Mouse (Mus musculus) CD4-positive, CD25-positive, alpha-beta regulatory T cell, adult 4 months (primary cell): Measurements from ENCODE around the gene Zfp383. TPM values are rescaled to one million over a fixed set of nuclear protein-coding genes. Genes with fewer than 3 reads are reported as not detected.
"Not testable (repeated sequence)": the region's sequence is repeated elsewhere in the genome, so short reads cannot be mapped to it uniquely, and the experiment has no call there.

Experiments used
- ATAC-seq: one replicate; pipeline ENCODE4 v1.8.0; 2017
- polyA plus RNA-seq, 2 experiments: library from polyadenylated mRNA; unstranded; fragments of 100-300 nt; shearing (Covaris generic); gene quantifications; one replicate each; pipeline ENCODE4 v1.2.1; 2017

Zfp383 gene
- polyA plus RNA-seq, result under 1 TPM; 0.98 to 0.99 TPM

DNA sequence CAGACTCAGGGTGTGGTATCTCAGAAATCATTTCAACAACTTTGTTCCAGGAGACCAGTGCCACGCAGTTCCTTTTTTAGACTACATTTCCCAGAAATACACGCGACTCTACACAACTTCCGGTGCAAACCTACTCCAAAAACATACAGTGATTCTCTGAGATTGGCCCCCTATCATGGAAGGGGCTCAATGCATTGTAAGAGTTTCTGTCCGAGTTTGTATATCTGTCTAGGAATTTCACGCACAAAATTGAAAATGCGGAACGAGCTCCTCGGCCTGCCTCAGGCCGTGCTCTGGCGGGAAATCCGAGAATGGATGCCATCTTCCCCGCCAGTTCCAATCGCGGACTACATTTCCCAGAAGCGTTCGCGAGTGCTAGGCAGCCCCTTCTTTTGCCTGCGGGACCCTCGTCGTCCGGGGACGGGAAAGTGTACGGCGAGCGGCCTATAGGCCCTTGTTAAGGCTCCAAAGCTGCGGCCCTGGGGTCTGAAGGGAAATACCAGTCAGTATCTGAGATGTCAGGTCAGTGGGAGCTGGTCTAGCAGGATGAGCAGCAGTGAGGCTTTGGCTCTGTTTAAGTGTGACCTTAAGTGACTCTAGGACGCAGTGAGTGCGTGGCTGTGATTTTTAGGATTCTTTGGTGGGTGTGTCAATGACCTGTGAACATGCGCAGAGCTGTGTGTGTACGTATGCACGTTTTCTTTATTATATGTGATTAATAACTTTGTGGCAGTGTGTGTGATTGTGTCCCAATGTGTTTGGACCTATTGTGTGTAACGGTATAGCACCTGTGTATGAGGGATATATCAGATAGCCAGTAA lies at the start of gene Zfp383:
Zfp383 (plus strand) TSS at position 94 of the 821 bp plus-strand sequence.
- peak; percentile 72 for ATAC-seq

DNA sequence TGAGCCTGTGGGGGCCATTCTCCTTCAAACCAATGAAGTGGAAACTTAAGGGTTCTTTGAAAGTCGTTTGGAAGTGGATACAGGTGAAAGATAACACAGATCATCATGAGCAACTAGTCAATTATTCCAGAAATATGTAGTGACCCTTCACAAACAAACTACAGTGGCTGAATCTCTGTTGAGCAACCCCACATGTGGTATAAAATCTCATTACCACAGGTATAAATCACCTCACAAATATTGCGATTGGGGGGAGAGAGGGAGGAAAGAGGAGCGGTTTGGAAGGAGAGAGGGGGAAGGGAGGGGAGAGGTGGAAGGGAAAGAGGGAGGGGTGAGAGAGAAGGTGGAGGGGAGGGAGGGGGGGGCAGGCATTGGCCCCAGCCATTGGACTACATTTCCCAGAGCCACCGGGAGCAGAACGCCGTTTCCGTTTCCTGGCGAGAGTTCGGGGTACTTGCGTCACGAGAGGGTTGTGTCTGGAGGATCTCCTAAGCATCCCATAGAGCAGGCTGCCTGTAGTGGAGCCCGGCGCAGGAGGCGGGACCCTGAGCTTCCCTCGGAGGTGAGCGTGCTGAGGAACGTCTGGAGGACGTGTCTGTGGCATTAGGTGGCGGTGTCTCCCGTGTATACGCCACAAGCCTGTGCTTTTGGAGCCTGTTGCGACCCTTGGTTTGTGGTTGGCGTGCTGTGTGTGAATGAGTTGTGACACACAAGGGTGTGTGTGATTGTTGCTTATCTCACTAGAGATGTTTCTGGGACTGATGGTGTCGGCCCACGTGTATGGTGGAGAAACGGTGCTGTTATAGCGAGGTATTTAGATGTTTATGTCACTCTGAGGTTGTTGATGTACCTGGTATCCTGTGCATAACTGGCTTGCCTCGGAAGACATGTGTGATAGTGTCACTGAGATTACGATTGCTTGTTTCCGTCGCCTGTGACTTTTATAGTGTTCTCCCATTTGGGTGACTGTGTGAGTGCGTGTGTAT lies 48.2 kb upstream of the Zfp383 start, which contains the start of gene Zfp420:
Zfp420 (plus strand) TSS at position 448 of the 986 bp plus-strand sequence.
- ATAC-seq, result peak; percentile 98

DNA sequence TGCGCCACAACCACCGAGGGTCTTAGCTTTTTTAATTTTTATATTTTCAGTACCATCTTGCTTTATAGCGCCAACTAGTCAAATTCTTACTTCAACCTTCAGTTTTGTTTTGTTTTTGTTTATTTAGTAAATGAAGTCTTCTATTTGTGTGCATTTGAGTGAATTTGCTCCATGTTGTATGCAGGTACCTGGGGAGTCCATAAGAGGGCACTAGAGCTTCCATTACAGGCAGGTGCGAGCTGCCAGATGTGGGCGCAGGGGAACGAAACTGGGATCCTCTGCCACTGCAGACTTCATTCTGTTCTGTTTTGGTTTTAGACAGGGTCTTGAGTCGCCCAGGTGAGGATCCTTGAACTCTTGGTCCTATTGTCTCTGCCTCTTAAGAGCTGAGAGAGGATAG lies 46.4 kb upstream of the Zfp383 start:
- no peak for ATAC-seq

DNA sequence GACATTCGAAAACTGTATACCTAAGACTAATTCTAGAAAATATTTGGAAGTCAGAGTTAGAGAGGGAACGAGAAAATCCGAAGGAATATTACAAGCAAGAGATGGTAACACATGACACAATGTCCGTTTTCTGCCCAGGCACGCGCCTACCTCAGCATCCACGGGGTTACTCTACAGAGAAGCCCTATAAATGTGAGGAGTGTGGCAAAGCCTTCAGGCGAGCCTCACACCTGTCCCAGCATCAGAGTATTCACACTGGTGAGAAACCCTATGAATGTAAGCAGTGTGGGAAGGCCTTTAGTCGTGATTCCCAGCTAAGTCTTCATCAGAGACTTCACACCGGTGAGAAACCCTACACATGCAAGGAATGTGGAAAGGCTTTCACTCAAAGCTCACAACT lies 33.8 kb upstream of the Zfp383 start:
- no peak for ATAC-seq

DNA sequence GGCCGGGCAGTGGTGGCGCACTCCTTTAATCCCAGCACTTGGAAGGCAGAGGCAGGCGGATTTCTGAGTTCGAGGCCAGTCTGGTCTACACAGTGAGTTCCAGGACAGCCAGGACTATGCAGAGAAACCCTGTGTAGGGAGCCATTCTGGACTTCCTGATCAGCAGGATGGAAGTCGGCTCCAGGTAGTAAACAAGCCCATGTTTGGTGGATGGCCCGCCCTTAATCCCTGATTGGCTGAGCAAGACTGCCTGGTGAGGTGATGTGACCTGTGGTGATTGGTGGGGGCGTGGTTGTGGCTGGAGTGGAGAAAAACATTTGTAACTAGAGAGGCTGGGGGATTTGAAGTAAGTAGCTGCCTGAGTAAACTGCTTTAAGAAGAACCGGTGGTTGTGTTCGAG lies 30.5 kb upstream of the Zfp383 start:
- ATAC-seq, result not testable (repeated sequence)

DNA sequence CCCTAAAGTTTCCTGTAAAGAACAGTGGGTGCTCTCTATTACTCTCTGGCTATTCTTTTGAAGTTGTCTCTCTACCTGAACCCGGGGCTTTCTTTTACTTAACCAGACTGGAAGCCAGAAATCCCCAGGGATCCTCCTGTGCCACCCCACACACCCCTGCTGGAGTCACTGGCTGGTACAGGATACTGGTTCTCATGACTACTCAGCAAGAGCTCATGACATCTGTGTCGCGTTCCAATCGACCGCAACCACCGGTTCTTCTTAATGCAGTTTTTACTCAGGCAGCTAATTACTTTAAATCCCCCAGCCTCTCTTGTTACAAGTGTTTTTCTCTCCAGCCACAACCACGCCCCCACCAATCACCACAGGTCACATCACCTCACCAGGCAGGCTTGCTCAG lies 28.0 kb upstream of the Zfp383 start:
- ATAC-seq, result no peak

DNA sequence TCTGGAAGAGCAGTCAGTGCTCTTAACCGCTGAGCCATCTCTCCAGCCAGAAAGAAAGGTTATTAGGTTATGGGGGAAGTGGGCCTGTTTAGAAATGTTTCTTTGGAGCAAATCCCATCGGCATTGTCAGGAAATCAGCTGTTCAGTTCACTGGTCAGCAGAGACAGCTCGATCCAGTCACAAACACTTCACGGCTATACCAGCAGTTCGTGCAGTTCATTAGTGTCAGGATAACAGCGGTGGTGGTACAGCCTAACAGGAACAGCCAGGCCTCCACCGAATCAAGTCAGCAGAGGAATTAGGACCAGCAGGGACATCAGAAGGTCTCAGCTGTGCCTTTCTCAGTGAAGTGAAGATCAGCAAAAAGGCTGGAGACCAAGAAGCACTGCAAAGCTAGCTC lies 27.1 kb upstream of the Zfp383 start:
- no peak for ATAC-seq

DNA sequence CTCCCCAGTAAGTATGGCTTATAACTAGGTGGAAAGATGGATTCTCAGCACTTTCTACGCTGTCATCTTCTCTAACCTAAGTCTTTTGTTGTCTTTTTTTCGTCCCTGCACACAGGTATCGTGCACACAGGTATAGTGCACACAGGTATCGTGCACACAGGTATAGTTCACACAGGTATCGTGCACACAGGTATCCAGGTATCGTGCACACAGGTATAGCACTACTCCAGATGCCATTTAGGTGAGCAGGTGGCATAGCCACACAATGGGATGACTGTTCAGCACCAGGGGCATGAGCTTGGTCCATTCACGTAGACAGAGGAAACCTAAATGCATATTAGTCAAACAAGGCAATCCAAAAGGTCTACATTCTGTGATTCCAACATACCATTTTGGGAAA lies 17.5 kb upstream of the Zfp383 start:
- no peak for ATAC-seq

DNA sequence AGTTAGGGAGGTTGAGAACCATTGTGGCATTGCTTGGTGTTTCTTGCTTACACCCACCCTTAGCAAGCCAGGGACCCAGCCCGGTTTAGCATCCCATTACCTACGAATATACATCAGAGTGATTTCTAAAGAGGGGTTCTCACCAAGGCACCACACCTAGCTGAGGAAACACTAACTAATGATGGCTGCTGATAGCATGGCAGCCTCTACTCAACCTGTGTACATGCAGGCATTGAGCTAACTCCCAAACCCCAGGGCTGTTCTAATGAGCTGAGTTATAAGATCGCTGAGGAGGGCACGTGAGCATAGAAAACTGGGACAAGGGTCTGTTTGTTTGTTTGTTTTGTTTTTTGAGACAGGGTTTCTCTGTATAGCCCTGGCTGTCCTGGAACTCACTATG lies 15.3 kb upstream of the Zfp383 start:
- ATAC-seq, result no peak

DNA sequence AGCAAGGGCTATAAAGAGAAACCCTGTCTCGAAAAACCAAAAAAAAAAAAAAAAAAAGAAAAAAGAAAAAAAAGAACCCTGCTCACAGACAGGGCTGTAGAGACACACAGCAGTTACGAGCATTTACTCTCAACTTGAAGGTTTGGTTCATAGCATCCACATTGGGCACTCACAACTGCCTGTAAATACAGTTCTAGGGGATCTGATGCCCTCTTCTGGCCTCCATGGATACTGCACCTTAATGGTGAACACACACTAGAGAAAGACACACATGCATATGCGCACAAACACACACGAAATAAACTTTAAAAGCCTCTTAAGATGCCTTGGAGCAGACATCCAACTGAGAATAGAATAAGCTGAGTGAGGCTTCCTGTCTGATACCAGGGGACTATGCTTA lies 9.7 kb upstream of the Zfp383 start:
- no peak for ATAC-seq

DNA sequence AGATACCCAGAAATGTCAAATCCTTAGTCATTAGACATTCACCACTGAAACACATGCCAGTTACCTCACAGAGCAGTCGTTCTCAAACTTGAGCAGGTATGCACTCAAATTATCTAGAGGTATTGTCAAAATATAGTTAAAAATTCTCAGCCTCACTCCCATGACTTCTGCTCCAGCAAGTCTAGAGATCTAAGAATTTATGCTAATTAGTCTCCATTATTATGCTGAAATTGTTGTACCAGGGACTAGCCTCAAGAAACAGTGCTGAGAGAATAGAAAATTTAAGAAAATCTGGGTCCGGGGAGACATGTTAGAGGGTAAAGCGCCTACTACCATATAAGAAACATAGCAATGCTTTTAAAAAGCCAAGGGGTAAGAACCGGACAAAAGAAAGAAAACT lies 3.9 kb upstream of the Zfp383 start:
- ATAC-seq, result no peak

DNA sequence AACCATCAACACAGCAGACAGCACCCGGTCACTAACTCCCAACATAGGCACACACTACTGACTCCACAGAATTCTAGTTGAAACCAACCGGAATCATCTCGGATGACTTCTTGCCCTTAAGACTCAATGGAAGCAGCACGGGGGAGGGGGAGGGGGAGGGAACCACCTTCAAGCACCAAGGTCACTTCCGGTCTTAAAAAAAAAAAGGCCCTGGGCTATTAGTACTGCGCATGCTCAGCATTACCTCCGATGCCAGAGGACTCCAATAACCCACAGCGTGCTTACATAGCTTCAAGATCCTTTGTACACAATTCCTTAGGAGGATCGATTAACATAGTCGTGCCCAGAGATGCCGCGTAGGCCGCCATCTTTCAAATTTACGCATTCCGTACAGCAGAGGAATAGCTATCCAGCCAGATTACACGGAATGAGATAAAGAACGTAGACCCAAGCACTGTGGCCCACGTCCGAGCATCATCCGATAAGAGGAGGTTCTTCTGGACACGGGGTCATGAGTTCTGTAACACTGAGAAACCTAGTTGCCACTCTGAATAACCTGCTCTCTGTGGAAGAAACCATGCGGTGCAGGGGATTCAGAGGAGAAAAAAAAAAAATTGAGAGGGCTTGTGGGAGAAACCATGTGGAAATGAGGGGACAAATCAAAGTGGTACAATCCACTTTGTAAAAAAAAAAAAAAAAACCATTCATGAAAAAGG lies 1.9 kb upstream of the Zfp383 start, which contains the start of gene Zfp27:
Zfp27 (minus strand) TSS at position 607 of the 716 bp plus-strand sequence.
- ATAC-seq, result peak; percentile 69

DNA sequence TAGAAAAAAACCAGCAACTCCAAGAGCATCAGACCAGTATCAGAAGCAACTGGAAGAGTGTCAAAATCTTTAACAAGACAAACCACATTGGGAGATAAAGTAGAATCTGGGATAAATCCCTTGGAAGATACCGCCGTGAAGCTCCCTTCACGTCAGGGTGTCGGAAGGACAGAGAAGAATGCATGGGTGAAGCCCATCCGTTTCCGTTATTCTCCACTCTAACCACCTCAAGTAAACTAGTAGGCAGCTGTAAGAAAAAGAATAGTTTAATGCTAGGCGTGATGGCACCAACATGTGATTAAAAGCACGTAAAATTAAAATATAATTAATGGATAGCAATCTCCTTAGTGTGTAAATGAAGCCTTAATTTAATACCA lies 1.4 kb upstream of the Zfp383 start:
- no peak for ATAC-seq

DNA sequence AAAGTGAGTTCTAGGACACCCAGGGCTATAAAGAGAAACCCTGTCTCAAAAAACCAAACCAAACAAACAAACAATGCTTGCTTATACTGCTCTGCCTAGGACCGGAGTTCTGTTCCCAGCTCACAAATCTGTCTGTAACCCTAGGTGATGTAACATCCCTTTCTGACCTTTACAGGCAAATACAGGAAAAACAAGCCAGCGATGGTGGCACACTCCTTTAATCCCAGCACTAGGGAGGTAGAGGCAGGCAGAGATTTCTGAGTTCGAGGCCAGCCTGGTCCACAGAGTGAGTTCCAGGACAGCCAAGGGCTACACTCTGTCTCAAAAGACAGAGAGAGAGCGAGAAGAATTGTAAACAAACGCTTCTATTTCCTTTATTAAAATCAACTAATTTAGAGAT lies 817 bp upstream of the Zfp383 start:
- no peak for ATAC-seq

DNA sequence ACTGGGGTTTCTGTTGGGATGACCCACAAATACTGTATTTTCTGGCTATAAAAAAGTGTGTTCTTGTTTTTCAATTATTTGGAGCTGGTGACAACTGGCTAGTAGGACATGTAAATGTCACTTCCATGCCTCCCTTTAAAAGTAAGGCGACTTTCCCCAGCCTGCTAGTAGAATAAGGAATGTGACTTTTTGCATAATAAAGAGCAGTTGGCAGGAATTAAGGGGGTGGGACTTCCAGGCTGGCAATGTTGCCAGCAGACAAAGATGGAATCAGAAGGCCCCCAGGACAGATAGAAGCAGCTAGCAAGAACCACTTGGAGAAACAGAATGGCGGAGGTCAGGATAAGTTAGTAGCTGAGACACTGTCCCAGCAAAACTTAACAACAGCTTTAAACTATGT lies 2.2 kb downstream of the Zfp383 start:
- ATAC-seq, result no peak

DNA sequence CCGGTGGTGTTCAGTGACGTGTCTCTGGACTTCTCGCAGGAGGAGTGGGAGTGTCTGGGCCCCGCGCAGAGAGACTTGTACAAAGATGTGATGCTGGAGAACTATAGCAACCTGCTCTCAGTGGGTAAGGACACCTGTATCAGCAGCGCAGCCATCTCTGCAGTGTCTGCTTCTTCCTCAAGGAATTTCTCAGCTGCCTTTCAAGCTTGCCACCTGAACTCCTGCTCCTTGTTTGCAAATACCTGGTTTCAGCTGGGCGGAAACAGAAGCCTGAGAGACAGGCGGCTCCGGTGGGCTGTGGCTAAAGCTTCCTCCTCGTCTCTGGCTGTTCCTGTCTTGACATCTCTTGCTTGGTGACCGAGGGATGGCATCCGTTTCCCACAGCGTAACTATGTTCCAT lies 4.1 kb downstream of the Zfp383 start:
- ATAC-seq, result no peak

DNA sequence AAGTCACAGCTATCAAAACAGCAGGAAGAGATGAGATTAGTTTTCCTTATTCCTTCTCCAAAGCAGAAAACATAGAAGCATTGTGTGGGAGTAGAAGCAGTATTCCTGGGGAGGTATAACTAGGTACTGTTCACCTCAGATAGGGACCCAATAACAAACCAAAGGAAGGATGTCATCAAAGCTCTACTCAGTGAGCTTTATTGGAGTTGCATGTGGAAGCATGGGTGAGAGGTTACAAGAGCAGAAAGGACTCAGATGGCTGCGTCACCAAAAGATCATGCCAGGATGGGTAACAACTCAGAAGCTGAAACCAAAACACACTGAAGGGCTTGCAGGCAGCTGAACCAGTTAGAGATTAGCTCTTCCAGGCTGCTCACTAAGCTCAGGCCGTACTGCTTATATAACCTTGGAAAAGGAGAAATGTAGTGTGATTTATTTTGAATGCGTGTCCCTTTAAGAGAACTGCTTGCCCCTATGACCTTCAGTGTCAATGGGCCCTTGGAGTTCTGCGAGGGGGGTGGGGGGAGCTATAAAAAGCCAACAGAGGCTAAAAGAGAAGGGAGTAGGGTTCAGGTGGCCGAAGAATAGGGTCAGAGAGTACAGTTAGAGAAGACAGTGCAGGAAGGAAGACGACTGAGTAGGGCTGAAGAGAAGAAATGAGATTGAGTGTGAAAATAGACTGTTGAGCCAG lies 9.5 kb downstream of the Zfp383 start:
- ATAC-seq, result no peak

DNA sequence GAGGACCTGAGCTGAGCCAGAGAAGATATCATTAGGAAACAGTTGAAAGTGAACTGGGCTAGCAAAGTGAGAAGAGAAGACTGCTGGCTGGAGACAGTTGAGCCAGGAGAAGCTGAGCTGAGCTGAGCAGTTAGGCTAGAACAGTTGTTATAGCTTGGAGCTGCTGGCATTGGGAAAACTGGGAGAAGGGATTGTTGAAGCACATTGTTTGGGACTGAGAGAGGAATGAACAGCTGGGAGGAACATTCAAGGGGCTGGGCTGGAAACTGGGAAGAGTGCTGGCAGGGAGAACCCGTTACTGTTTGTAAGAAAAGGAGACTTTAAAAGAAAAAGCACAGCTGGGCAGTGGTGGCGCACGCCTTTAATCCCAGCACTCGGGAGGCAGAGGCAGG lies 10.0 kb downstream of the Zfp383 start:
- no peak for ATAC-seq

DNA sequence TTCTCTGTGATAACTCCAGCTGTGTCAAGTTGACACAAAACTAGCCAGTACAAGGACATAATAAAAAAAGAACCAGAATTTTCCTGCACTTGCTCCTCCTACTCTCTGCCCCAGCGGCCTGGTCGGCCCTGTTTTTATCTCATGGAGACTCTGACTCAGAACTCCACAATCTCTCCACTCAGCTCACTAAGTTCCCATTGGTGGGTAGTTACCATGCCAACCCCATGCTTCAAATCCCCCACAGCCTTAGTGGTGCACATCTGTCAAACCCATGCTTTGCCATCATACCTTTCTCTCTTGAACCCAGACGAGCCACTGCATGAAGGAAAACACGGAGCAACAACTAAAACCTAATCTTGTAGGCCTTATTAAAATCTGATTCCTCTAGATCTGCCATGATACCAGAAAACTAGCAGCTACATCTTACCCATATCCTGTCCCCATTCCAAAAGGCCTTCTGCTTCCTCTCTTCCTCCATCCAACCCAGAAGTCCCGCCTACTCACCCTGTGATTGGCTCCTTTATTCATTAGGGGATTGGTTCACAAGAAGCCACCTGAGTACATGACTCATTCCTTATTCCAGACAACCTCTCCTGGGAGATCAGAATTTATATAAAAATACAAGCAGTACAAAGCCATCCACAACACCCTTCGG lies 13.5 kb downstream of the Zfp383 start:
- ATAC-seq, result no peak

DNA sequence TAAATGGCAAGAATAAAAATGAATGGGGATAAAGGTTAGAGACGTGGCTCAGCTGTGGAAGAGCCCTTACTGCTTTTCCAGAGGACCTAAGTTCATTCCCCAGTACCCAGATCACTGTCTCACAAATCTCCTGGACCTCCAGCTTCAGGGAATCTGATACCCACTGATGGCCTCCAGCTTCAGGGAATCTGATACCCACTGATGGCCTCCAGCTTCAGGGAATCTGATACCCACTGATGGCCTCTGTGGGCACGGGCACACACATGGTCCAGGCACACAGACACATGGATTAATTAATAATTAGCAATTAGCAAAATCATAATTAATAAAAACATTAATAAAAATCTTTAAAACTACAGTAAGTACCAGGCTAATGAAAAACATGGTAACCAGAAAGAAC lies 14.8 kb downstream of the Zfp383 start:
- ATAC-seq, result no peak

DNA sequence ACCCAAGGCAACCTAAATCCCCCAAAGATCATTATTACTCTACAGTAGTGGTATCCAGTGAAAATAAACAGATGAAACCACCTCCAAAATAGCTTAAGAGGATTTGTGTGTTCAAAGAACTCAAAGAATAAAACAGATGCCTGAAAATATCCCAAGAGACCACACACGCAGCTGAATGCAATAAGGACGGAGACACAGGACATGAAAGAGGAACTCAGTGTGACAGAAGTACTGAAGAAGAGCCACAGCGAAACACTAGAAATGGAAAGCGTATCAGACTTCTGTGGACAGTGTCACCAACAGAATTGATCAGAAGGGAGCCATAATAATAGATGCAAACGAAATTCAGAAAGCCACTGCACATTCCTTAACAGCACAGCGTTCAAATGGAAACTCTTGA lies 30.8 kb downstream of the Zfp383 start:
- no peak for ATAC-seq

DNA sequence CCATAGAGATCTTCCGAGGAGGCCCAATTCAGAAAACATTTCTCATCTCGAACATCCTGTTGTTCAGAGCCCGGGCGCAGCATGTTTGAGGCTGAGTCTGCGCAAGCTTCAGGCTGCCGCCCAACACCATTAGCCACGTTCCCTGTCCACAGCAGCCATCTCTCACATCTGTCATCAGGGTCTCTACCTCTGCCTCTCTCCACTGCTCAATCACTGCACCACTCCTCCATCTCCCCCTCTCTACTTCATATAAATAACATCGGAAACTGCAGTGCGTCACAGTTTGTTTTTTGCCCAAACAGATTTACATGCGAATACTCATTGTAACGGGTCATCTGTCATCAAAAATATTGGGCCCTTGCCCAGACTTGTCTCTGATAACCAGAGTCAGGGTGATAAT lies 33.0 kb downstream of the Zfp383 start:
- ATAC-seq, result no peak
